Mouse (Mus musculus) embryonic facial prominence, embryonic 11.5 days (tissue): ENCODE results near the gene Zfpl1. TPM values are rescaled to one million over a fixed set of nuclear protein-coding genes. Genes with fewer than 3 reads are reported as not detected.

Experiments
- ATAC-seq: fragments of 200-750 bp; cut with Nextera tagmentation; replicated peaks from 2 replicates; pipeline ENCODE4 v1.8.0; 2017; ENCODE audit warnings: low read depth; ENCODE audit not compliant: insufficient number of reproducible peaks, low FRiP score, low TSS enrichment
- DNase-seq: peaks from one replicate; pipeline ENCODE4 v3.0.0-alpha.2; 2015; ENCODE audit warnings: low spot score
- H3K27ac ChIP-seq: fragments of 300-500 bp; sonication (generic); replicated peaks from 2 replicates; pipeline ENCODE4 v1.5.1; 2014; ENCODE audit warnings: mild to moderate bottlenecking, low read depth, low read length, control low read depth
- H3K27me3 ChIP-seq: fragments of 300-500 bp; sonication (generic); 2 replicates; pipeline ENCODE4 v1.6.1; 2014; ENCODE audit warnings: mild to moderate bottlenecking, low read length, moderate library complexity, mixed read lengths; ENCODE audit not compliant: control insufficient read depth, insufficient read depth
- H3K36me3 ChIP-seq: fragments of 300-500 bp; sonication (generic); replicated peaks from 2 replicates; pipeline ENCODE4 v1.6.1; 2014; ENCODE audit warnings: low read depth, mild to moderate bottlenecking, low read length, moderate library complexity, mixed read lengths; ENCODE audit not compliant: control insufficient read depth, insufficient read depth
- H3K4me1 ChIP-seq: fragments of 300-500 bp; sonication (generic); 2 replicates; pipeline ENCODE4 v1.6.1; 2014; ENCODE audit warnings: low read length, mixed read lengths; ENCODE audit not compliant: control insufficient read depth, insufficient read depth
- H3K4me2 ChIP-seq: fragments of 300-500 bp; sonication (generic); 2 replicates; pipeline ENCODE4 v1.6.1; 2014; ENCODE audit warnings: low read depth, mild to moderate bottlenecking, control low read depth, low read length, moderate library complexity
- H3K4me3 ChIP-seq: fragments of 300-500 bp; sonication (generic); 2 replicates; pipeline ENCODE4 v1.5.1; 2014; ENCODE audit warnings: low read depth, low read length, control low read depth
- H3K9ac ChIP-seq: fragments of 300-500 bp; sonication (generic); replicated peaks from 2 replicates; pipeline ENCODE4 v1.6.1; 2014; ENCODE audit warnings: mild to moderate bottlenecking, control low read depth, low read length
- H3K9me3 ChIP-seq: fragments of 300-500 bp; sonication (generic); replicated peaks from 2 replicates; pipeline ENCODE4 v1.6.1; 2016; ENCODE audit warnings: mild to moderate bottlenecking, low read length, inconsistent platforms, mixed read lengths; ENCODE audit not compliant: control insufficient read depth
- WGBS: fragments of 180-500 bp; shearing (Covaris S2); extraction: QIAGEN DNeasy Blood & Tissue Kit; methylation state at CpG from one replicate; pipeline ENCODE4 v1.1.7; 2014; 5-methylcytosine and 5-hydroxymethylcytosine counted together
- polyA plus RNA-seq: library from polyadenylated mRNA; unstranded; fragments of >200 nt; fragmentation: Nextera tagmentation; extraction: Ambion mirVana; gene quantifications from 2 replicates; pipeline ENCODE4 v1.2.1, GENCODE M21; 2014

The Zfpl1 gene
- polyA plus RNA-seq, 1 experiment from 2014 or later = 60.7 TPM

DNA sequence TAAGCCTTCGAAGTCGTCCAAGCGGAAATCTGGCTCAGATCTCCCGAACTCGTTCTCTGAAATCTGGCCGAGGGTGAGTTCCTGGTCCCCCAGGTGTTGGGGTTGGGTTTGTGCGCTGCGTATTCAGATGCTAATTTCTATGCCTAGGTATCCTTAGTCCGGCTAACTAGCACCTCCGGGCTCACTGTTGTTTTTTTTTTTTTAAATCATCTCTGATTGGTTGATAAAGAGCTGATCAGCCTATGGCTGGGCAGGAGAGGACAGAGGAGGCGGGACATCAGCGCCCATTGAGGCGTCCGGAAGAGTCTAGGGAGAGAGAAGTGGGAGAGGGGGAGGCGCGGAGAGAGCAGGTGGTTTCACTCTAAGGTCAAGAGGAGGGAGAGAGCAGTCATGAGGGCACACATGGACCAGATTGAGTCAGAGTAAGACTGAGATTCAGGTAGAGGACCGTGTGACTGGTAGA, 692 bp upstream of the Zfpl1 start:
- peak; percentile 25; the same call in 1 of the 2 replicates for ATAC-seq
- Histone ChIP-seq H3K9me3 (no peaks in the 10 kb centered on the region), H3K4me2 (peak overlapping the region; percentile 80), H3K27ac (no peak overlapping the region), H3K4me1 (no peaks in the 10 kb centered on the region), H3K36me3 (peaks cover 6% of the 10 kb centered on the region), H3K9ac (peak overlapping the region; percentile 74), H3K27me3 (no peaks in the 10 kb centered on the region), H3K4me3 (peak overlapping the region; percentile 77)
- DNase-seq = peak; percentile 81
- WGBS = under 1% methylated on average over 17 of the region's 17 CpGs

GRCm38 (mm10) chr19:6082156-6082555, 2.6 kb downstream of the Zfpl1 start, which contains the start of gene Gm28374:
Gm28374 (minus strand) TSS chr19:6082256.
- Histone ChIP-seq H3K4me2 (no peak within 1 kb of the TSS), H3K36me3 (peaks cover 4% of the 10 kb centered on the region), H3K9ac (no peak within 1 kb of the TSS), H3K27ac (no peak within 1 kb of the TSS), H3K4me3 (no peak within 1 kb of the TSS), H3K9me3 (no peaks in the 10 kb centered on the region), H3K4me1 (no peaks in the 10 kb centered on the region), H3K27me3 (no peaks in the 10 kb centered on the region)
- DNase-seq (no peak), ATAC-seq (no peak)
- WGBS = 87% methylated on average over 9 of the region's 9 CpGs

DNA sequence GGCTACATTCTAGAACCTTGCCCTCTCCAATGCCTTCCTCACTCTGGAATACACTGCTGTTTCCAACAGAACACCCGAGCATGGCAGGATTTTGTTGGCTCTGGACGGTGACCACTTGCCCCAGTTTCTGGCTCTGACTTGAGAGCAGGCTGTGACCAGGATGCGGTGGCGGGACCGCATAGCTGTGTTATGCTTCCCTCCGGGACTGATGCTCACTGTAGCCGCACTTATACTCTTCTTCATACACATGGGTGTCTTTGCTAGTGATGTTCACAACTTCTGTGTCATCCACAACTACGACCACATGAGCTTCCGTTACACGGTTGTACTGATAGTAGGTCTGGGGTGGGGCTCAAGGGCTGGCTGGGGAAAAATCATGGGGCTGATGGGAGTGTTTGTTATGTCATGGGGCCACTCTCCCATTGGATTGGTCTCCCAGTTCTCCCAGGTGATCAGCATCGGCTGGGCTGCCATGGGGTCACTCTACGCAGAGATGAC, 4.7 kb downstream of the Zfpl1 start, which contains the start of gene Tmem262:
Gene Tmem262 (plus strand): TSS at position 51 of the 498 bp plus-strand sequence.
- Histone ChIP-seq H3K9me3 (no peaks in the 10 kb centered on the region), H3K9ac (no peak within 1 kb of the TSS; the same call in 1 of the 2 replicates), H3K4me3 (no peak within 1 kb of the TSS), H3K4me1 (no peaks in the 10 kb centered on the region), H3K27me3 (no peaks in the 10 kb centered on the region), H3K27ac (no peak within 1 kb of the TSS), H3K36me3 (peaks cover 3% of the 10 kb centered on the region; the same call in 1 of the 2 replicates), H3K4me2 (no peak within 1 kb of the TSS; the same call in 1 of the 2 replicates)
- no peak for DNase-seq
- WGBS = 92% methylated on average over 12 of the region's 12 CpGs
- no peak for ATAC-seq

- Histone ChIP-seq H3K27me3 (no peaks in the 10 kb centered on the region), H3K4me2 (peak within 1 kb of the TSS; percentile 77), H3K9me3 (no peaks in the 10 kb centered on the region), H3K36me3 (no peaks in the 10 kb centered on the region; the same call in 1 of the 2 replicates), H3K9ac (peak within 1 kb of the TSS; percentile 86), H3K4me3 (peak within 1 kb of the TSS; percentile 72), H3K4me1 (no peaks in the 10 kb centered on the region), H3K27ac (peak within 1 kb of the TSS; percentile 53; the same call in 1 of the 2 replicates)
- DNase-seq (peak; percentile 93), ATAC-seq (peak; percentile 71)
- under 1% methylated on average over 33 of the region's 33 CpGs for WGBS
These were observed 8.0 kb downstream of the Zfpl1 start, which contains the start of gene Vps51 for GRCm38 (mm10) chr19:6076564-6077393. Vps51 (minus strand) TSS chr19:6077231.

DNA sequence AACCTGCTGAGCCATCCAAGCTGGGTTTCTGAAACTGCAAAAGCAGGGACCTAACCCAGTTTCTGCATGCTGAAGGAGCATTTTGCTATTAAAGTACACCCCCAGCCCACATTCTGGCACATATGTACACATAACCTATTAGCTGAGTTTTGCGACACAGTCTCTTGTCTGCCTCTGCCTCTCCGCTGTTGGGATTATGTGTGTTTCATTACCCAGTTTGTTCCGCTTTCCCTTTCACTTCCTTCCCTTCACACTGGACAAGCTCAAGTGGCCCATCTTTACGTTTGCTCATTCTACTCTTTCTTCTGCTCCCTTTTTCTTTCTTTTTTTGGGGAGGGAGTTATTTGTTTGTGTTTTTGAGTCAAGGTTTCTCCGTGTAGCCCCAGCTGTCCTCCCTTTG, 10.9 kb downstream of the Zfpl1 start:
- DNase-seq (no peak), ATAC-seq (no peak)

DNA sequence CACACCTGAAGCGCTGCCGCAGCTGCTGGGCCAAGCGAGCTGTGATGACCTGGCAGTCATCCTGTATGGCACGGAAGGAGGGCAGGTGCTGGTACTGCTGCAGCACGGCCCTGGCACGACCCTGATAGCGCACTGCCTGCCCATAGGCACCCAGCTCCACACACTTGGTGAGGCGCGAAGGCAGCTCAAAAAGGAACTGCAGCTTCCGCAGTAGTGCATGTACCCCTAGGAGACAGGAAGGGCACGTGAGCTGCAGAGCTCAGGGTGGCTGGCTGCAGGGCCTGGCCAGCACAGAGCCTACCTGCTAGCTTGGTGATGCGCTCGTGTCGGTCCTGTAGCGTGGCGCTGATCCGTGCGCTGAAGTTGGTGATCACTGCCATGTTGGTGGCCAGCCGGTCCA, 13.5 kb downstream of the Zfpl1 start:
- ATAC-seq = no peak
- DNase-seq = no peak
- Histone ChIP-seq H3K27ac (no peak overlapping the region), H3K4me2 (no peak overlapping the region), H3K27me3 (no peaks in the 10 kb centered on the region), H3K36me3 (no peaks in the 10 kb centered on the region; the same call in none of the 2 replicates), H3K4me3 (no peak overlapping the region), H3K9ac (no peak overlapping the region), H3K9me3 (no peaks in the 10 kb centered on the region), H3K4me1 (peaks cover 2% of the 10 kb centered on the region)
- 93% methylated on average over 19 of the region's 19 CpGs for WGBS

More for the DNA sequence above, 10.9 kb downstream of the Zfpl1 start:
- H3K9me3 ChIP-seq = no peaks in the 10 kb centered on the region
- no peaks in the 10 kb centered on the region for H3K27me3 ChIP-seq
- no peak overlapping the region for H3K4me3 ChIP-seq
- no peak overlapping the region for H3K4me2 ChIP-seq
- H3K36me3 ChIP-seq = no peaks in the 10 kb centered on the region; the same call in none of the 2 replicates
- 91% methylated on average over 5 of the region's 5 CpGs for WGBS
- no peak overlapping the region for H3K9ac ChIP-seq
- H3K4me1 ChIP-seq = no peaks in the 10 kb centered on the region; the same call in 1 of the 2 replicates
- H3K27ac ChIP-seq = no peak overlapping the region

- no peak for ATAC-seq
- Histone ChIP-seq H3K27me3 (no peaks in the 10 kb centered on the region), H3K36me3 (no peaks in the 10 kb centered on the region; the same call in none of the 2 replicates), H3K4me3 (no peak overlapping the region), H3K9ac (no peak overlapping the region), H3K9me3 (no peaks in the 10 kb centered on the region), H3K4me1 (peaks cover 2% of the 10 kb centered on the region), H3K4me2 (no peak overlapping the region), H3K27ac (no peak overlapping the region)
- 91% methylated on average over 31 of the region's 31 CpGs for WGBS
- DNase-seq = no peak
These were observed 14.0 kb downstream of the Zfpl1 start for GRCm38 (mm10) chr19:6070571-6071250.
